Mouse (Mus musculus) cerebellum, adult 9-10 months (tissue): ENCODE measurements around the gene Aplp2.

Experiments used
- DNase-seq: peaks from one replicate; pipeline ENCODE4 v3.0.0; 2022

Gene Aplp2

GRCm38 (mm10) chr9:31211690-31212499 lies at the start of gene Aplp2:
Gene Aplp2 (minus strand): TSS chr9:31211815.
- DNase-seq, result peak; percentile 99

- DNase-seq, result no peak
These were observed 48.6 kb upstream of the Aplp2 start for GRCm38 (mm10) chr9:31260219-31260618.

- no peak for DNase-seq
These were observed 46.6 kb upstream of the Aplp2 start for GRCm38 (mm10) chr9:31258237-31258636.

GRCm38 (mm10) chr9:31255953-31256352 lies 44.3 kb upstream of the Aplp2 start:
- DNase-seq, result no peak

- DNase-seq, result no peak
These were observed 43.0 kb upstream of the Aplp2 start for GRCm38 (mm10) chr9:31254697-31255004.

GRCm38 (mm10) chr9:31253866-31254696 lies 42.5 kb upstream of the Aplp2 start:
- no peak for DNase-seq

GRCm38 (mm10) chr9:31253311-31253734 lies 41.7 kb upstream of the Aplp2 start:
- no peak for DNase-seq

GRCm38 (mm10) chr9:31252182-31252799 lies 40.7 kb upstream of the Aplp2 start:
- no peak for DNase-seq

- DNase-seq, result no peak
These were observed 36.0 kb upstream of the Aplp2 start for GRCm38 (mm10) chr9:31247447-31248220.

GRCm38 (mm10) chr9:31246421-31246820 lies 34.8 kb upstream of the Aplp2 start:
- no peak for DNase-seq

- DNase-seq, result no peak
These were observed 33.4 kb upstream of the Aplp2 start for GRCm38 (mm10) chr9:31245006-31245405.

GRCm38 (mm10) chr9:31243939-31244333 lies 32.3 kb upstream of the Aplp2 start:
- DNase-seq, result no peak

GRCm38 (mm10) chr9:31243306-31243938 lies 31.8 kb upstream of the Aplp2 start:
- DNase-seq, result no peak

GRCm38 (mm10) chr9:31241208-31241699 lies 29.6 kb upstream of the Aplp2 start:
- no peak for DNase-seq

GRCm38 (mm10) chr9:31240522-31241207 lies 29.1 kb upstream of the Aplp2 start:
- DNase-seq, result no peak

- no peak for DNase-seq
These were observed 27.9 kb upstream of the Aplp2 start for GRCm38 (mm10) chr9:31239551-31239950.

- peak; percentile 20 for DNase-seq
These were observed 26.9 kb upstream of the Aplp2 start for GRCm38 (mm10) chr9:31238526-31238925.

- DNase-seq, result no peak
These were observed 24.5 kb upstream of the Aplp2 start for GRCm38 (mm10) chr9:31236079-31236478.

GRCm38 (mm10) chr9:31235489-31235888 lies 23.9 kb upstream of the Aplp2 start:
- no peak for DNase-seq

GRCm38 (mm10) chr9:31235030-31235429 lies 23.4 kb upstream of the Aplp2 start:
- DNase-seq, result no peak

GRCm38 (mm10) chr9:31226541-31226940 lies 14.9 kb upstream of the Aplp2 start:
- no peak for DNase-seq

- no peak for DNase-seq
These were observed 14.2 kb upstream of the Aplp2 start for GRCm38 (mm10) chr9:31225808-31226207.
